9 mouse cellular contexts compared by ENCODE assay signal in the genomic region with DNA sequence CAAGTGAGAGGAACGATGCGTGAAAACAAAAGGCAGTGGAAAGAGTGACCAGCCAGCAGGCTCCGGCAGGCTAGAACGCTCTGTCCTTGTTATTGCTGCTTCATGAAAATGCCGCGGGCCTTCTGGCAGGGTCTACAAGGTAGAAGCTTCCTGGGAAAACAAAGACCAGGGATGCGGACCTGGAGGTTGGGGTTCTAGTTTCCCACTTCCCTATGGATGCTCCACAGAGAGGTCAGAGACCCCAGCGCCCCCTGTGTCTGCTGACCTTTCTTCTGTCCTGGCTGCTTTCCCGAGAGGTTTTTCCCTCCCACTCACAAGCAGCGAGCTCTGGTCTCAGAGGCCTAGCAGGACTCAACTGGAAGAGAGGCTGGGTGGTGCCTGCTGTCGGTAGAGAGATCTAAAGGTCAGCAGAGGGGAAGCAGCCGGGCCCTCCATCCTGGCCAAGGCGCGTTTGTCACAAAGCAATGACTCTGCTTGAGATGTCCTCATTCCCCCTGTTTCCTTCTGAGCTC. TPM values are rescaled to one million over a fixed set of nuclear protein-coding genes. Genes with fewer than 3 reads are reported as not detected.
A peak's percentile ranks its signal among the peaks of the same experiment; 100 is the strongest.
DNase-seq lines count a peak whose midpoint lies in the region; ATAC-seq and TF ChIP-seq lines count a peak whose summit lies in the region.
"Had no signal": no experiment of that assay in that cellular context is flagged by ENCODE, and none has a peak within 500 bp of the region (broad histone marks: within the 10 kb centered on the region; RNA-seq: fewer than 3 reads in every experiment).

No protein-coding gene starts in this region.

- no peaks in the 10 kb centered on the region for H3K36me3 ChIP-seq in hindbrain, postnatal 0 days (ENCODE audit: insufficient read depth, low read length)
- H3K36me3 ChIP-seq in hindbrain, embryonic 16.5 days (ENCODE audit: control insufficient read depth, insufficient read depth, low read length) = no peaks in the 10 kb centered on the region
- H3K36me3 ChIP-seq in liver, embryonic 12.5 days = no peaks in the 10 kb centered on the region
- no peaks in the 10 kb centered on the region for H3K36me3 ChIP-seq in midbrain, embryonic 13.5 days
- H3K36me3 ChIP-seq: liver, embryonic 15.5 days had no signal

- no peak for TF ChIP-seq CTCF in hindbrain, postnatal 0 days (IDR thresholded peaks at IDR 0.05; ENCODE audit: low read depth)

- peak; percentile 12 for DNase-seq in hindbrain, postnatal 0 days (ENCODE audit: low spot score)
- DNase-seq in adrenal gland, postnatal 10 days = peak; percentile 32
- peak; percentile 66 for DNase-seq in heart, adult 8-10 months (ENCODE audit: low spot score)
- DNase-seq in kidney, postnatal 4 days = peak; percentile 34 to 57
- no peak for DNase-seq in ovary, postnatal 14 days (ENCODE audit: low spot score)

- H3K27ac ChIP-seq in hindbrain, postnatal 0 days = no peak overlapping the region; the same call in 1 of the 2 replicates
- H3K27ac ChIP-seq in hindbrain, embryonic 16.5 days (ENCODE audit: low read depth, low read length) = no peak overlapping the region
- H3K27ac ChIP-seq in liver, embryonic 12.5 days = no peak overlapping the region
- no peak overlapping the region for H3K27ac ChIP-seq in midbrain, embryonic 13.5 days
- H3K27ac ChIP-seq: liver, embryonic 15.5 days had no signal

- WGBS in hindbrain, postnatal 0 days = 31% methylated on average over 14 of the region's 14 CpGs
- WGBS in hindbrain, embryonic 16.5 days = 38% methylated on average over 14 of the region's 14 CpGs
- 62% methylated on average over 14 of the region's 14 CpGs for WGBS in liver, embryonic 12.5 days (ENCODE audit: insufficient replicate concordance)
- 42% methylated on average over 14 of the region's 14 CpGs for WGBS in midbrain, embryonic 13.5 days

- peaks cover 4% of the 10 kb centered on the region for H3K4me1 ChIP-seq in hindbrain, postnatal 0 days (ENCODE audit: insufficient read depth, low read length)
- H3K4me1 ChIP-seq in hindbrain, embryonic 16.5 days (ENCODE audit: control insufficient read depth, insufficient read depth, low read depth, low read length) = no peaks in the 10 kb centered on the region; the same call in 1 of the 2 replicates
- no peaks in the 10 kb centered on the region for H3K4me1 ChIP-seq in liver, embryonic 12.5 days
- H3K4me1 ChIP-seq in midbrain, embryonic 13.5 days (replicated peaks) = 0 out of 2 replicates have a peak, but pooled peaks cover 4% of the 10 kb centered on the region
- H3K4me1 ChIP-seq: liver, embryonic 15.5 days had no signal

- no peak overlapping the region for H3K4me2 ChIP-seq in hindbrain, postnatal 0 days (ENCODE audit: low read depth, low read length)
- H3K4me2 ChIP-seq in hindbrain, embryonic 16.5 days (ENCODE audit: low read length) = no peak overlapping the region
- no peak overlapping the region for H3K4me2 ChIP-seq in liver, embryonic 12.5 days
- no peak overlapping the region for H3K4me2 ChIP-seq in midbrain, embryonic 13.5 days (replicated peaks)
- H3K4me2 ChIP-seq: liver, embryonic 15.5 days had no signal

- no peaks in the 10 kb centered on the region for H3K9me3 ChIP-seq in hindbrain, postnatal 0 days (ENCODE audit: low read length)
- H3K9me3 ChIP-seq in hindbrain, embryonic 16.5 days (ENCODE audit: control insufficient read depth, low read length) = no peaks in the 10 kb centered on the region
- no peaks in the 10 kb centered on the region for H3K9me3 ChIP-seq in liver, embryonic 12.5 days (replicated peaks)
- H3K9me3 ChIP-seq in midbrain, embryonic 13.5 days = no peaks in the 10 kb centered on the region
- H3K9me3 ChIP-seq: liver, embryonic 15.5 days had no signal

- H3K4me3 ChIP-seq in hindbrain, postnatal 0 days (ENCODE audit: low read length) = no peak overlapping the region
- H3K4me3 ChIP-seq in hindbrain, embryonic 16.5 days (ENCODE audit: low read length) = no peak overlapping the region
- H3K4me3 ChIP-seq in liver, embryonic 12.5 days = no peak overlapping the region
- H3K4me3 ChIP-seq in midbrain, embryonic 13.5 days (replicated peaks) = no peak overlapping the region
- H3K4me3 ChIP-seq: liver, embryonic 15.5 days had no signal

- H3K9ac ChIP-seq in hindbrain, postnatal 0 days (replicated peaks; ENCODE audit: low read length) = no peak overlapping the region; the same call in 1 of the 2 replicates
- H3K9ac ChIP-seq in hindbrain, embryonic 16.5 days (ENCODE audit: low read depth, low read length) = no peak overlapping the region
- no peak overlapping the region for H3K9ac ChIP-seq in liver, embryonic 12.5 days
- no peak overlapping the region for H3K9ac ChIP-seq in midbrain, embryonic 13.5 days (replicated peaks)
- H3K9ac ChIP-seq: liver, embryonic 15.5 days had no signal

- H3K27me3 ChIP-seq in hindbrain, postnatal 0 days (ENCODE audit: insufficient read depth, low read length) = no peaks in the 10 kb centered on the region
- H3K27me3 ChIP-seq in hindbrain, embryonic 16.5 days (replicated peaks; ENCODE audit: control insufficient read depth, insufficient read depth, low read length) = no peaks in the 10 kb centered on the region
- H3K27me3 ChIP-seq in liver, embryonic 12.5 days (replicated peaks) = no peaks in the 10 kb centered on the region; the same call in 1 of the 2 replicates
- H3K27me3 ChIP-seq in midbrain, embryonic 13.5 days = no peaks in the 10 kb centered on the region
- H3K27me3 ChIP-seq: liver, embryonic 15.5 days had no signal

- ATAC-seq in hindbrain, postnatal 0 days = no peak
- no peak for ATAC-seq in hindbrain, embryonic 16.5 days
- ATAC-seq in liver, embryonic 12.5 days = no peak
- ATAC-seq in midbrain, embryonic 13.5 days = no peak

RNA-seq across cellular contexts. Expression of a gene that starts 27.9 kb away (rescaled TPM):
- total RNA-seq in hindbrain, postnatal 0 days (2014; rRNA removed) = 48.7 and 53.4 TPM in 2 replicates
- polyA plus RNA-seq in hindbrain, postnatal 0 days (2015; fragmentation: Nextera tagmentation; extraction: Ambion mirVana) = 88.3 and 89.6 TPM in 2 replicates
- polyA plus RNA-seq in hindbrain, embryonic 16.5 days (2015; fragmentation: Nextera tagmentation; extraction: Ambion mirVana) = 119 and 123 TPM in 2 replicates
- 100 to 1,000 TPM; 168 to 186 TPM for total RNA-seq in adrenal gland, postnatal 10 days (2021)
- 100 to 1,000 TPM; 145 to 175 (median 158) TPM for total RNA-seq in heart, adult 8-10 months (2022)
- polyA plus RNA-seq in liver, embryonic 12.5 days (2016; fragmentation: Nextera tagmentation; extraction: Ambion mirVana) = 175 and 177 TPM in 2 replicates
- polyA plus RNA-seq in midbrain, embryonic 13.5 days (2015; fragmentation: Nextera tagmentation; extraction: Ambion mirVana) = 155 and 167 TPM in 2 replicates
